Mouse (Mus musculus) erythroblast, embryonic 14.5 days (primary cell): Measurements from ENCODE around the gene Psmc3. TPM values are rescaled to one million over a fixed set of nuclear protein-coding genes. Genes with fewer than 3 reads are reported as not detected.
"Not testable (repeated sequence)": the region's sequence is repeated elsewhere in the genome, so short reads cannot be mapped to it uniquely, and the experiment has no call there.

ENCODE experiments used
- H3K27me3 ChIP-seq: 2 replicates; pipeline ENCODE4 v1.6.1; 2012; ENCODE audit warnings: inconsistent platforms; ENCODE audit not compliant: control insufficient read depth
- H3K36me3 ChIP-seq: 2 replicates; pipeline ENCODE4 v1.6.1; 2012; ENCODE audit warnings: mild to moderate bottlenecking, inconsistent platforms; ENCODE audit not compliant: control insufficient read depth
- H3K4me1 ChIP-seq: 2 replicates; pipeline ENCODE4 v1.6.1; 2012; ENCODE audit warnings: inconsistent platforms; ENCODE audit not compliant: control insufficient read depth
- H3K4me3 ChIP-seq: replicated peaks from 2 replicates; pipeline ENCODE3; 2012; ENCODE audit warnings: moderate library complexity, mild to moderate bottlenecking, inconsistent platforms
- H3K9me3 ChIP-seq: 2 replicates; pipeline ENCODE4 v1.6.1; 2012; ENCODE audit warnings: low read length, inconsistent platforms, mixed read lengths; ENCODE audit not compliant: control insufficient read depth
- GATA1 ChIP-seq: IDR thresholded peaks from 2 replicates; pipeline ENCODE4 v1.6.1; 2012; ENCODE audit warnings: low read length, inconsistent platforms, mixed read lengths
- TAL1 ChIP-seq: IDR thresholded peaks from 3 replicates; pipeline ENCODE4 v1.6.1; 2012; ENCODE audit warnings: low read length, inconsistent platforms, mixed read lengths
- polyA plus RNA-seq: library from polyadenylated mRNA; stranded (reverse); fragments of >175 nt; gene quantifications from 2 replicates; pipeline ENCODE4 v1.2.3, GENCODE M21; 2012

Gene Psmc3
- polyA plus RNA-seq, 1 experiment = 22.2 TPM

- H3K27me3 ChIP-seq = peaks cover 8% of the 10 kb centered on the region
- no peaks in the 10 kb centered on the region for H3K36me3 ChIP-seq
- no peak overlapping the region for H3K4me3 ChIP-seq
- H3K9me3 ChIP-seq = no peaks in the 10 kb centered on the region
- H3K4me1 ChIP-seq = peaks cover 31% of the 10 kb centered on the region
- no peak for TF ChIP-seq TAL1
- no peak for TF ChIP-seq GATA1
Measured at GRCm38 (mm10) chr2:91098156-91098555, 44.3 kb downstream of the Psmc3 start.

- Histone ChIP-seq H3K4me1 (peaks cover 54% of the 10 kb centered on the region), H3K27me3 (peaks cover 6% of the 10 kb centered on the region), H3K36me3 (no peaks in the 10 kb centered on the region), H3K9me3 (no peaks in the 10 kb centered on the region), H3K4me3 (no peak overlapping the region)
- TF ChIP-seq GATA1 (no peak), TAL1 (no peak)
Measured at GRCm38 (mm10) chr2:91101124-91101740, 47.4 kb downstream of the Psmc3 start.

DNA sequence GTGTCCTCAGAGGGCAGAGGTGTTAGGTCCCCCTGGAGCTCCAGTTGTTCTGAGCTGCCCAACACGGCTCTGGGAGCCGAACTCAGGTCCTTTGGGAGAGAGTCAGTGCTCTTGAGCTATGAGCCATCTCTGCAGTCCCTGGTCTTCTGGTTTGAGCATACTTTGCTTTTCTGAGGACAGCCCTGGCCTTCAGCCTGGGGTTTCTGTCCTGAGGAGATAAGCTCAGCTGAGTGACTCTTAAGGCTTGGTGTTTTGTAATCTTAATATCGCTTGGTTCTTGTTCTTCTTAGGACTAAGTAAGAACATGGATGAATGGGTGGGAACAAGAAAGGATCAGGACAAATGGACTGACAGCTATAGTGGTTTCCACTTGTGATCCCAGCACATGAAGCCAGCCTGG, 54.3 kb downstream of the Psmc3 start:
- peaks cover 63% of the 10 kb centered on the region for H3K4me1 ChIP-seq
- no peak overlapping the region for H3K4me3 ChIP-seq
- H3K36me3 ChIP-seq = no peaks in the 10 kb centered on the region
- TF ChIP-seq TAL1 = no peak
- TF ChIP-seq GATA1 = no peak
- H3K9me3 ChIP-seq = no peaks in the 10 kb centered on the region
- H3K27me3 ChIP-seq = no peaks in the 10 kb centered on the region

GRCm38 (mm10) chr2:91109241-91109640, 55.4 kb downstream of the Psmc3 start:
- Histone ChIP-seq H3K27me3 (no peaks in the 10 kb centered on the region), H3K36me3 (no peaks in the 10 kb centered on the region), H3K9me3 (no peaks in the 10 kb centered on the region), H3K4me1 (peaks cover 63% of the 10 kb centered on the region), H3K4me3 (no peak overlapping the region)
- TF ChIP-seq GATA1 = no peak
- no peak for TF ChIP-seq TAL1

GRCm38 (mm10) chr2:91109807-91110385, 56.1 kb downstream of the Psmc3 start:
- Histone ChIP-seq H3K4me3 (no peak overlapping the region), H3K27me3 (no peaks in the 10 kb centered on the region), H3K9me3 (no peaks in the 10 kb centered on the region), H3K4me1 (peaks cover 66% of the 10 kb centered on the region), H3K36me3 (no peaks in the 10 kb centered on the region)
- no peak for TF ChIP-seq TAL1

DNA sequence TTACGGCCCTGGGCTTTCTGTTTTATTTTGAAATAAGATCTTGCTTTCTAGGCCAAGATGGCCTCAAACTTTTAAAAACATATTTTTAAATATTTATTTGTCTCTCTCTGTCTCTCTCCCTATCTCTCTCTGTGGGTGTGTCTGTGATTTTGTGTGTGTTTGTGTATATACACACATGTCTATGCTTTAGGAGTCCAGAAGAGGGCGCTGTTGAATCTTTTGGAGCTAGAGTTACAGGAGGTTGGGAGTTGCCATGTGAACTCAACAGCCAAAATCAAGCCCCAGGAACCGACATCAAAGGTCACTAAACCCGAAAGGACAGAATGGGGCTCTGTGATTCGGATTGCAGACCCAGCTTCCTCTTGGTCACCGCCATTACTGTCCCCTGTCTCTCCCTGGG, 56.6 kb downstream of the Psmc3 start:
- H3K4me1 ChIP-seq = peaks cover 66% of the 10 kb centered on the region
- TF ChIP-seq GATA1 (no peak), TAL1 (no peak)
- H3K9me3 ChIP-seq = no peaks in the 10 kb centered on the region
- no peak overlapping the region for H3K4me3 ChIP-seq
- no peaks in the 10 kb centered on the region for H3K36me3 ChIP-seq
- no peaks in the 10 kb centered on the region for H3K27me3 ChIP-seq

- not testable (repeated sequence) for H3K36me3 ChIP-seq, H3K9me3 ChIP-seq, H3K27me3 ChIP-seq, H3K4me3 ChIP-seq
- peaks cover 54% of the 10 kb centered on the region for H3K4me1 ChIP-seq
Measured at GRCm38 (mm10) chr2:91111832-91112231, 58.0 kb downstream of the Psmc3 start.

- no peak for TF ChIP-seq GATA1
- TF ChIP-seq TAL1 = no peak
- peaks cover 48% of the 10 kb centered on the region for H3K4me1 ChIP-seq
- H3K4me3 ChIP-seq = no peak overlapping the region
- H3K9me3 ChIP-seq = no peaks in the 10 kb centered on the region
- no peaks in the 10 kb centered on the region for H3K36me3 ChIP-seq
- no peaks in the 10 kb centered on the region for H3K27me3 ChIP-seq
Measured at GRCm38 (mm10) chr2:91112491-91112890, 58.7 kb downstream of the Psmc3 start.

- Histone ChIP-seq H3K36me3 (no peaks in the 10 kb centered on the region), H3K4me1 (peaks cover 39% of the 10 kb centered on the region), H3K9me3 (no peaks in the 10 kb centered on the region)
Measured at GRCm38 (mm10) chr2:91113334-91113733, 59.5 kb downstream of the Psmc3 start.

DNA sequence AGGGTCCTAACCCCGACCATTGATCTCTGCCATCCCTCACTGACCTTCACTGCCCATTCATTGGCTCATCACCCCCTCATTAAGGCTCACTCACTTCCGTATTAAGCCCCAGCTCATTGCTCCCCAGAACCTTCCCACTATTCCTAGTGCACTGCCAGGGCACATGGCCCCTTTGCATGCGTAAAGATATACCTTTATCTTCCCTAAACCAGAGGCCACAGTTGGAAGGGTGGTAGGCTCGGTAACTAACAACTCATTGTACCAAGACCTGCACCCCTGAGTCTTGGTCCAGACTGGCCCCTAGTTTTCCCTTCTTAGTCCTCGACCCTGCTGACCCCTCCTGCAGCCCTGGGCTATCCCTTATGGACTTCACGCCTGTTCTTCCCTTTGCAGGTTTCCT, 60.0 kb downstream of the Psmc3 start:
- Histone ChIP-seq H3K36me3 (no peaks in the 10 kb centered on the region), H3K4me3 (no peak overlapping the region), H3K4me1 (peaks cover 38% of the 10 kb centered on the region), H3K27me3 (no peaks in the 10 kb centered on the region), H3K9me3 (no peaks in the 10 kb centered on the region)
- TF ChIP-seq GATA1 (no peak), TAL1 (no peak)

More at GRCm38 (mm10) chr2:91113334-91113733, 59.5 kb downstream of the Psmc3 start:
- TF ChIP-seq TAL1 (no peak), GATA1 (no peak)
- Histone ChIP-seq H3K4me3 (no peak overlapping the region), H3K27me3 (no peaks in the 10 kb centered on the region)
